Mouse (Mus musculus): ENCODE data around the gene Kcnj11.
A peak's percentile ranks its signal among the peaks of the same experiment; 100 is the strongest.

Kcnj11 gene

DNA sequence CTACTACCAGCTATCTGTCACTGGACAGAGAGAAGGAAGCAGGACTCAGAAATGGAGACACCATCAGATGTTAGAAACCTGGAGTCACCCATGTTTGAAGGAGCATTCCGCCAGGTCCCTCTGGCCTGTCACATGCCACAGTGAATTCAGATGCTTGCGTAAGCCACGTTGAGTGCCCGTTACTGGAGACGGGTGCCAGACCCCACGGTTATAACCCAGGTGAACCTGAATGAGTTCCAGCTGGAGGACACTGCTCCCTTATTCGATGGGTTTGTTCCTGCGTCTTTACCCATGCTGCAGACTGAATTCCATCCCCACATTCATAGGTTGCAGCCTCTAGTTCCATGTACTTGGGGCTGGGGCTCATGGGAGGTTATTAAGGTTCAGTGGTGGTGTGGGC lies 3.2 kb upstream of the Kcnj11 start:
- DNase-seq, result peak; percentile 41

GRCm38 (mm10) chr7:46103075-46103591 lies 2.6 kb upstream of the Kcnj11 start:
- peak; percentile 70 for DNase-seq

GRCm38 (mm10) chr7:46099682-46100081 lies 882 bp downstream of the Kcnj11 start:
- DNase-seq, result peak; percentile 60

DNA sequence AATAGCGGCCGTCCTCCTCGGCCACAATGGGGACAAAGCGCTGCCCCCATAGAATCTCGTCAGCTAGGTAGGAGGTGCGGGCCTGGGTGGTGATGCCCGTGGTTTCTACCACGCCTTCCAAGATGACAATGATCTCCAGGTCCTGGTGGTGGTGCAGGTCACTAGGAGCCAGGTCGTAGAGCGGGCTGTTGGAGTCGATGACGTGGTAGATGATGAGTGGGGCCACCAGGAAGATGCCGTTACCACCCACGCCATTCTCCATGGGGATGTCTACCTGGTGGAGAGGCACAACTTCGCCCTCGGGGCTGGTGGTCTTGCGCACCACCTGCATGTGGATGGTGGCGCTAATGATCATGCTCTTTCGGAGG lies 1.7 kb downstream of the Kcnj11 start:
- DNase-seq, result peak; percentile 60

DNA sequence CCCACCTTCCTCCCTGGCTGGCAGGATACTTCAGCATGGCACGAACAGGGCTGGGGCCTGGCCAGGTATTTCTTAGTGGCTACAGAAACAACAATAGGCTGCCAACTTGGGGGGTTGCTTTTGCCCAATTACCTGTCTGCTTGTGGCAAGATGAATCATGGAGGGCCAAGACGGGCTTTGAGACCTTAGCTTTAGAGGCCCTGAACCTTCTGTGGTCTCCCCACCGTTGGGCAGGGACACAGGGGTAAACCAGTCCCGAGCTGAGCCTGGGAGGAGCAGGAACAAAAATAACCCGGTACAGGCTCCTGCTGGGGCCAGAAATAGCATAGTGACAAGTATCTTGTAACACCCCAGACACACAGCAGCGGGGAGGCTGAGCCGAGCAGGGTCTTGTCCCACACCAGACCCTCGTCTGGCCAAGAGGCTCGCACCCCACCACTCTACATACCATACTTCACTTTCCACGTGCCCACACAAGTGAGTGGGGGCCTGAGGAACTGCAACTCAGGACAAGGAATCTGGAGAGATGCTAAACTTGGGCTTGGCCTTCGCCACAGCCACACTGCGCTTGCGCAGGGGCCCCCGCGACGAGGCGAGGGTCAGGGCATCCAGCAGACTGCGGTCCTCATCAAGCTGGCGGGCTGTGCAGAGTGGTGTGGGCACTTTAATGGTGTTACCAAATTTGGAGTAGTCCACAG lies 2.2 kb downstream of the Kcnj11 start:
- peak; percentile 70 for DNase-seq

- peak; percentile 56 for DNase-seq
Measured at GRCm38 (mm10) chr7:46097319-46097783, 3.2 kb downstream of the Kcnj11 start.

DNA sequence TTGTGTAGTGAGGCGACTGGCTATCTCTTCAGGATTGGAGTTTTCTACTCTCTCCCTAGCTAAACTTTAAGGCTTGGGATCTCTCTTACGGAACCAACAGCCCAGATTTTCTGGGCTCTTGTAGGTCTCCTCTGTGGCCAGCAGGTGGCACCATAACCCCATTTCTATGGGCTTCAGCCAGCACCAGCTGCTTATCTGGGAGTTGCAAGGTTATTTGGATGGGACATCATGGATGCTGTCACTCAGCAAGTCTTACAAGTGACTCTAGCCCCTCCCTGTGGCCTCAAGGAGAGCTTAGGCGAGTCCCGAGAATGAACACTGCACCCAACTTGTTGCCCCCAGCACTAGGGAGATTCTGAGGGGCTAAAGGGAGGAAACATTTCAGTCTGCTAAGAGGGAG lies 4.4 kb downstream of the Kcnj11 start:
- DNase-seq, result peak; percentile 64

DNA sequence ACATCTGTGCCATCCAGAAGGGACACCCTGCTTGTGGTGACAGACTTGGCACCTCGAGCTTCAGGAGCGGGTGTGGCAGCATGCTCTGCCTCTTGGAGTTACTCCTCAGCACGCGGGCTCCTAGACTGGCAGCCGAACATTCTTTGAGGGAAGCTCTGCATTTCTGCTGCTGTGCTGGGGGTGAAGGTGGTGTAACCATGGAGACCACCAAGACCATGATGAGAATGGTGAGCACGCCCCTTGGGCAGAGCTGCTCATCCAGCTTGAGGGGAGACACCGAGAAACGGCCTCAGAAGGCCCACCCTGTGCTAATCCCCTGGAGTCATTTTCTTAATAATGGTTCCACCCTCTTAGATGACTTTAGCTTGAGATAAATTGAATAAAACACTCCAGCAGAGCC lies 7.8 kb downstream of the Kcnj11 start:
- DNase-seq, result peak; percentile 6

DNA sequence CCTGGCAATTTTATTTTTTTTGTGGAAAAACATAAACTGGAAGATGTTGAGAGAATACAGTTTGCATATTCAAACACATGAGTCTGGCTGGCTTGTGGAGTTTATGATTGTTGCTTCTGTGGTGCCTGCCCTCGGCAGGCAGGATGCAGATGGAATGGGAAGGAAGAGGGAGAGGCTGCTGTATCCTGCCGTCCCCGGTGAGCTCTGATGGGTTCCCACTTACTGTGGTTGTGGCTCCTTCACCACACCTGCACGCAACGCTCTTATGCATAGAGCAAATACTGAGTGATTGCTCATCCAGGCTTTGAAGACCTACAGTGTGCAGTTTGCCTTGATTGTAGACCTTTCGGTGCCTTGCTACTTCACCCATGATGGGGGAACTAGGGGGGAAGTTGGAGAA lies 12.3 kb downstream of the Kcnj11 start:
- no peak for DNase-seq

DNA sequence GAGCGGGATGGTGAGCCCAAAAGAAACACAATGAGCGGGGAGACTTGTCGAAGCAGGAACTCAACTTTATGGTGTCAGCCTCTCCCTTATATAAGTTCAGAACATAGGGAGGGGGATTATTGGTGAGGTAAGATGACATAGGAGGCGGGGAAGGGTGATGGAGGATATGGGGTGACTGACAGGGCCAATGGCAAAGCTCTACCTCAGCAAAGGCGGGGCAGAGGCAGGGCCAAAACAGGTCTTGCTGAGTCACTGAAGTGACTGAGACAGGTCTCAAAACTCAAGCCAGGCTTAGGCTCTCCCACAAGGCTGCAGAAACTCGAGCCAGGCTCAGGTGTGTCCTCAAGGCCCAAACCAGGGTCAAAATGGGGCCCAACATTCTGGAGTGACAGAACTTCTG lies 14.2 kb downstream of the Kcnj11 start:
- DNase-seq, result no peak

DNA sequence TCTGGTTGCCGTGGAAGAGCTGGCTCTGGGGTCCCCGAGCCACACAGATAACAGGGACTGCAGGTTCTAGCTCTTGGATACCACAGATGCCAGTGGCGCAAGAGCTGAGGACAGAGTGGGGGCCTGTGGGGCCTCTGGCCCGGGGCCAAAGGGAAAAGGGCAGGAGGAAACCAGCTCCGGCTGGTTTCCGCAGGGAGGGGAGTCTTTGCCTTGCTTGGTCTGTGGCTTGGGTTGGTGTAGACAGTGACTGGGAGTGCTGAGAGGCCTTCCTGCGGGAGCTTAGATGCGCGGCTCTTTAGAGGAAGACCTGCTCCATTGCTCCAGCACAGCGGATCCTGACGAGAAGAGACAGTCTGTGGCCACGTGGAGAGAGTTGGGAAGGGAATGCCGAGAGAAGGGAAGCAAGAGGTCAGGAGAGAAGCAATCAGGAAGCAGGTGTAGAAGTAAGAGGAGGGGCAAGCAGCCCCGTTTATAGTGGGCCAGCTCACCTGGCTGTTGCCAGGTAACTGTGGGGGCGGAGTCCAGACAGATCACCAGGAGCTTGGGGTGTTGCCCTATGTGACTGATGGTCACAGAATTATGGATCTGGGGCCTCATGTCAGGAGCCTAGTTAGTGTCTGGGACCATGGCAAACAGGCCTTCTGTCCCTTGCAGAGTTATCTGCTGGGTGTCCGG lies 15.6 kb downstream of the Kcnj11 start:
- DNase-seq, result no peak

DNA sequence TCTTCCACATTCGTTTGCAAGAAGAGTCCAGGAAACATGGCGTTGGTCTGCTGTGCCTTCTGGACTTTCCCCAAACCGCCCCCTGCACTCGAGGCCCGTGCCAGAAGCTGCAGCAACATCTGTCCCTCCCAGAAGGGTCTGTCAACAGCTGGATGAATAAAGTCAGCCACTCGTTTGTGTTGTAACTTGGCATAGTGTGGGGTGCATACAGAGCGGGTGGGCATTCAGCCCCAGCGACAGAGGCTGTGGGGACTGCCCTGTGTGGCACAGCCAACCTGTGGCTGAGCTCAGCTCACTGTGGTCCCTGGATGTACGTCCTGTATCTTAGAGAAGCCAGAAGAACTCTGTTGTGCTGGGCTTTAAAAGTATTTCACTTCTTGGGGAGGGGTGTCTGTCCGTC lies 16.5 kb downstream of the Kcnj11 start:
- no peak for DNase-seq

GRCm38 (mm10) chr7:46077675-46078074 lies 22.9 kb downstream of the Kcnj11 start:
- no peak for DNase-seq

GRCm38 (mm10) chr7:46076844-46077243 lies 23.7 kb downstream of the Kcnj11 start:
- DNase-seq, result no peak

DNA sequence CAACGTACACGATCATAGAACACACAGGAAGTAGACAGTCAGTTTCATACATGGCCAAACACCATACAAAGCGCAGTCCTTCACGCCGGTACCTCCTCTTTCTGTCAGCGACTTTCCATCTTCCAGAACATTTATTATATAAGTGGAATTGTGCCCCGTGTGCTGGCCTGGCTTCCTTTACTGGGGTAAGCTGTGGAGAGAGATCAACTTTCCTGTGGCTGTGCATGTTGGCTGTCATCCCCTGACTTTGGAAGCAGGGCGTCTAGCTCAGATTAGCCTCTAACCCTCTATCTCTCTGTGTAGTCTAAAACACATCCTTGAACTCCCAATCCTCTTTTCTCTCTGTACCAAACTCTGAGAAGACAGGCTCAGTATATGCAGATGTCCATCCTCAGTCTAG lies 31.7 kb downstream of the Kcnj11 start:
- DNase-seq, result no peak

- DNase-seq, result no peak
Measured at GRCm38 (mm10) chr7:46063296-46063695, 37.3 kb downstream of the Kcnj11 start.

GRCm38 (mm10) chr7:46061614-46062013 lies 39.0 kb downstream of the Kcnj11 start:
- DNase-seq, result no peak

DNA sequence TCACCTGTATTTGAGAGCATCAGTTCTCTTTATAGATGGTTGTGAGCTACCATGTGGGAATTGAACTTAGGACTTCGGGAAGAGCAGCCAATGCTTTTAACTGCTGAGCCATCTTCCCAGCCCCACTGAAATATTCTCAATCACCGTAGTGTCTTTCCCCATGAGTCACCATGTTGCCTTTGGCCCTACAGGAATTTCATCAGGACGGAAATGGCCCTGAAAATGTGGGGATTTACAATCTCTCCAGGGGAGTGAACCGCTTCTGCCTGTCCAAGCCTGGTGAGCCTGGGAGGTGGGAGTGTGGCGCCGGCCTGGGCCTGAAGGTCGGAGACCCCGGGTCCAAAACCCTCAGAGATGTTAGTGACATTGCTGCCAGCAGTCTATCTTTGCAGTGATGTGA lies 39.9 kb downstream of the Kcnj11 start:
- no peak for DNase-seq

GRCm38 (mm10) chr7:46058882-46059281 lies 41.7 kb downstream of the Kcnj11 start:
- no peak for DNase-seq

- no peak for DNase-seq
Measured at GRCm38 (mm10) chr7:46053566-46053965, 47.0 kb downstream of the Kcnj11 start.

DNA sequence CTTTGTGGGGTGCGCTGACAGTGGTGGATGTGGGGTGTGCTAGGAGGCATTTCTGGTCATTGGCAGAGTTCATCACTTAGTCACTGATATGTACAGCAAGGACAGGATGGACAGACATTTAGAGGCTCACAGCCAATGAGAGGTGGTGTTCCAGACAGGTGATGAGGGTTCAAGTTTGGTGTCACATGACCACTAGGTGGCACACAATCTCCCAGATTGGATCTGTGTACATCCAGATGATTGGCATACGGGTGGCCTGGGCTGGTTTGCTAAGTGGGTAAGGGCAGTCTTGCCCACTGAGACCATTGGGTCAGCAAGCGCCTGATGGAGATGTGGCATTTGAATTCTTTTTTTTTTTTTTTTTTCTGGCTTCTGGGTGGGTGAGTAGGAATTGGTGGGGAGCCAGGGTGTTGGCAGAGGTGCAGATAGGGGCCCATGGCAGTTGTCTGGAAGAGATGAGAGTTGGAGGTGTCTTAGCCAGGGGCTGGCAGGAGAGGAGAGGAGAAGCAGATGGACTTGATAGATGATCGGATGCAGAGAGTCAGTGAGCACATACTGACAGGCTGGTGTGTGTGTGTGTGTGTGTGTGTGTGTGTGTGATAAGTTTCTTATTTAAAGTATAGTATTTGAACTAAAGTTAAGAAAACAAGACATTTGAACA lies 48.3 kb downstream of the Kcnj11 start:
- no peak for DNase-seq

GRCm38 (mm10) chr7:46049981-46050380 lies 50.6 kb downstream of the Kcnj11 start:
- DNase-seq, result no peak

DNA sequence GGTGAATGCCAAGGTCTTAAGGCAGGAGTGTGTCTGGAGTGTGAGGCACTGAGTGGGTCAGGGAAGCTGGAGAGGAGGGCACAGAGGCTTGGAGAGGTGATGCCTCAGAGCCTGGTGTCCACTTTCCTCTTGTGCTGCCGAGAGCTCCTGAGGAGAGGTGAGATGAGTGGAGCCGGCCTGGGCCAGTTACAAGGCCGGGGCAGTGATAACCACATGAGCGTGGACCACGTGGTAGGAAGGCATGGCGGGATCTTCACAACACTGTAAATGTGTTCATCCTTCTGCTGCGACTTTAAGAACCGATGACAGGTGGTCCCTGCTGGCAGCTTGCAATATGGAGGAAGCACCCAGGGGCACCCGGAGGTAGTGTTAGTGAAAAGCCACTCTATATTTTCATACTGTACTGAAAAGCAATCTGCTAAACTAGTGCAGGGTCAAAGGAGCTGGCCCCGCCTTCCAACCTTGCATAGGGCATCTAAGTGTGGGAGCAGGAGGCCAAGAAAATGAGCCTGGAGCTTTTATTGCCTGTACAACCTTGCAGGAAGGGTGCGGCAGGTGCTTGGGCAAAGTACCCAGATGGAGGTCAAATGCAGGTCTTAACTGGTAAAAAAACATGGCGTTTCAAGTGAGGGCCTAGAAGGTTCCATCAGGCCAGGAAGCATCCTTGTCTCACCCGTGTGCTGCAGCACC lies 52.5 kb downstream of the Kcnj11 start:
- DNase-seq, result no peak
